Mouse (Mus musculus) forebrain, embryonic 12.5 days (tissue): Measurements from ENCODE around the gene Gosr1. TPM values are rescaled to one million over a fixed set of nuclear protein-coding genes. Genes with fewer than 3 reads are reported as not detected.

ENCODE experiments used
- polyA plus RNA-seq: library from polyadenylated mRNA; unstranded; fragments of >200 nt; fragmentation: Nextera tagmentation; extraction: Ambion mirVana; gene quantifications from 2 replicates; pipeline ENCODE4 v1.2.1, GENCODE M21; 2016

The Gosr1 gene
- polyA plus RNA-seq, 1 experiment from 2014 or later = 29.7 TPM

Other genes with a start within 250 kb of the Gosr1 start
- gene Abr, start 141.3 kb downstream of the Gosr1 start, polyA plus RNA-seq = 73.4 and 77.7 TPM in 2 replicates
- not detected in 2 replicates for gene Bhlha9, start 91.1 kb downstream of the Gosr1 start, polyA plus RNA-seq
- gene Trarg1, start 83.8 kb downstream of the Gosr1 start, polyA plus RNA-seq = not detected in 2 replicates
- 11.7 and 13.2 TPM in 2 replicates for gene Cpd, start 83.4 kb upstream of the Gosr1 start, polyA plus RNA-seq
- gene Tmigd1, start 138.6 kb upstream of the Gosr1 start, polyA plus RNA-seq = not detected in 2 replicates
- 175 and 180 TPM in 2 replicates for gene Blmh, start 161.2 kb upstream of the Gosr1 start, polyA plus RNA-seq
- 0.24 and 0.37 TPM in 2 replicates for gene Slc6a4, start 235.0 kb upstream of the Gosr1 start, polyA plus RNA-seq